Mouse (Mus musculus) erythroblast, embryonic 14.5 days (primary cell): ENCODE results near the gene Aplf.

Source experiments
- GATA1 ChIP-seq: IDR thresholded peaks from 2 replicates; pipeline ENCODE4 v1.6.1; 2012; ENCODE audit warnings: low read length, inconsistent platforms, mixed read lengths
- TAL1 ChIP-seq: IDR thresholded peaks from 3 replicates; pipeline ENCODE4 v1.6.1; 2012; ENCODE audit warnings: low read length, inconsistent platforms, mixed read lengths

DNA sequence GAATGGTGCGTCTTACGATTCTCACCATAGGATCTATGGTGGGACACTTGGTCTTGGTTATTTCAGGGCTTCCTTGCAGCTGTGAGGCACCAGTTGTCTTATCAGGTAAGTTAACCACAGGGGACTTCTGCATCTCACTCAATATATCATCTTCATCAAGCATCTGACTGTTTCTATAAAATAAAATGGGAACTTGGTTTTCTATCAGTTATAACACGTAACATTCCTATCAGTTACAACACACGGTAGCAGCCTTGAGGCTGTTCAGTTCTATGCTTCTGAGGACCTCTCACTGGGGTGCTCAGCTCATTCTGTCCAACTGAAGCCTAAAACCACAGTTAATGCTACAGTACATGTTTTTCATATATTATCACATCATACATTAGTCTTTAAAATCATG lies 13.2 kb downstream of the Aplf start:
- no peak for TF ChIP-seq TAL1
- no peak for TF ChIP-seq GATA1
